Mouse (Mus musculus): ENCODE measurements around the gene Gpc3.
"Not testable (repeated sequence)": the region's sequence is repeated elsewhere in the genome, so short reads cannot be mapped to it uniquely, and the experiment has no call there.

Gene Gpc3

GRCm38 (mm10) chrX:52261991-52262390 is 351.8 kb downstream of the Gpc3 start:
- no peak for DNase-seq

GRCm38 (mm10) chrX:52261546-52261945 is 352.2 kb downstream of the Gpc3 start:
- no peak for DNase-seq

- DNase-seq: not testable (repeated sequence)
Measured at GRCm38 (mm10) chrX:52259771-52260170, 354.0 kb downstream of the Gpc3 start.

- DNase-seq: no peak
Measured at GRCm38 (mm10) chrX:52254526-52254925, 359.2 kb downstream of the Gpc3 start.

GRCm38 (mm10) chrX:52245694-52246297 is 368.0 kb downstream of the Gpc3 start:
- no peak for DNase-seq

- no peak for DNase-seq
Measured at GRCm38 (mm10) chrX:52237470-52237869, 376.3 kb downstream of the Gpc3 start.

GRCm38 (mm10) chrX:52231984-52232383 is 381.8 kb downstream of the Gpc3 start:
- DNase-seq: no peak

GRCm38 (mm10) chrX:52230711-52231110 is 383.0 kb downstream of the Gpc3 start:
- DNase-seq: no peak
